Mouse (Mus musculus) heart, embryonic 11.5 days (tissue): ENCODE data around the gene Zbtb17. TPM values are rescaled to one million over a fixed set of nuclear protein-coding genes. Genes with fewer than 3 reads are reported as not detected.

ENCODE experiments used
- ATAC-seq: fragments of 200-750 bp; cut with Nextera tagmentation; replicated peaks from 2 replicates; pipeline ENCODE4 v1.8.0; 2017; ENCODE audit warnings: moderate library complexity; ENCODE audit not compliant: insufficient number of reproducible peaks, low FRiP score, low TSS enrichment
- H3K27ac ChIP-seq: fragments of 300-500 bp; sonication (generic); 2 replicates; pipeline ENCODE4 v1.5.1; 2014; ENCODE audit warnings: mild to moderate bottlenecking, low read depth, low read length
- H3K27me3 ChIP-seq: fragments of 300-500 bp; sonication (generic); 2 replicates; pipeline ENCODE4 v1.6.1; 2014; ENCODE audit warnings: mild to moderate bottlenecking, low read length, mixed read lengths; ENCODE audit not compliant: control insufficient read depth, insufficient read depth
- H3K36me3 ChIP-seq: fragments of 300-500 bp; sonication (generic); 2 replicates; pipeline ENCODE4 v1.6.1; 2014; ENCODE audit warnings: mild to moderate bottlenecking, low read length, moderate library complexity, mixed read lengths; ENCODE audit not compliant: control insufficient read depth, insufficient read depth
- H3K4me1 ChIP-seq: fragments of 300-500 bp; sonication (generic); 2 replicates; pipeline ENCODE4 v1.6.1; 2014; ENCODE audit warnings: low read length; ENCODE audit not compliant: control insufficient read depth, insufficient read depth
- H3K4me2 ChIP-seq: fragments of 300-500 bp; sonication (generic); 2 replicates; pipeline ENCODE4 v1.6.1; 2014; ENCODE audit warnings: mild to moderate bottlenecking, moderate library complexity
- H3K4me3 ChIP-seq: fragments of 300-500 bp; sonication (generic); 2 replicates; pipeline ENCODE4 v1.5.1; 2014; ENCODE audit warnings: low read depth, low read length
- H3K9ac ChIP-seq: fragments of 300-500 bp; sonication (generic); 2 replicates; pipeline ENCODE4 v1.6.1; 2014; ENCODE audit warnings: mild to moderate bottlenecking, low read depth, low read length, moderate library complexity
- H3K9me3 ChIP-seq: fragments of 300-500 bp; sonication (generic); replicated peaks from 2 replicates; pipeline ENCODE4 v1.6.1; 2016; ENCODE audit warnings: low read length; ENCODE audit not compliant: control insufficient read depth
- WGBS: fragments of 180-500 bp; shearing (Covaris S2); extraction: QIAGEN DNeasy Blood & Tissue Kit; methylation state at CpG from one replicate; pipeline ENCODE4 v1.1.7; 2014; ENCODE audit not compliant: insufficient replicate concordance; 5-methylcytosine and 5-hydroxymethylcytosine counted together
- polyA plus RNA-seq: library from polyadenylated mRNA; unstranded; fragments of >200 nt; fragmentation: Nextera tagmentation; extraction: Ambion mirVana; gene quantifications from 2 replicates; pipeline ENCODE4 v1.2.1, GENCODE M21; 2014

The Zbtb17 gene
- polyA plus RNA-seq, 1 experiment from 2014 or later: 19.1 TPM

DNA sequence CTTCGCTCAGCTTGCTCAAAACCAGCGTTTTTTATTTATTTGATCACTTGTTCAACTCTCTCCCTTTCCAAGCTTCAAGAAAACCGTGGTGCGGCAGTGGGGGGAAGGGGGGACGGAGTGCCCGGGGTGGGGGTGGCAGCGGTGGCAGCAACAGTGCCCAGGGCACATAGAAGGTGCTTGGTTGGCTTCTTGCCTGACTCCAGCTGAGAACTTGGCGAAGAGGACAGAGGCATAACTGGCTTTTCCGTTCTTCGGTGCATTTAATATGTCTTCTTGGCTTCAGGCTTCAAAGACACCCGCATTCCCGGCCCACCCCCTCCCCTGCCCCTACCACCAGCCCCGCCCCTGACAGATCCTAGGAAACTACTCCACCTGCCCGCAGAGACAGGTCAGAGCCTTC is 11.8 kb upstream of the Zbtb17 start:
- Histone ChIP-seq H3K4me3 (no peak overlapping the region), H3K4me2 (no peak overlapping the region), H3K27ac (no peak overlapping the region), H3K9me3 (no peaks in the 10 kb centered on the region), H3K27me3 (no peaks in the 10 kb centered on the region), H3K36me3 (no peaks in the 10 kb centered on the region), H3K4me1 (no peaks in the 10 kb centered on the region), H3K9ac (no peak overlapping the region)
- no peak for ATAC-seq
- 65% methylated on average over 14 of the region's 14 CpGs for WGBS

DNA sequence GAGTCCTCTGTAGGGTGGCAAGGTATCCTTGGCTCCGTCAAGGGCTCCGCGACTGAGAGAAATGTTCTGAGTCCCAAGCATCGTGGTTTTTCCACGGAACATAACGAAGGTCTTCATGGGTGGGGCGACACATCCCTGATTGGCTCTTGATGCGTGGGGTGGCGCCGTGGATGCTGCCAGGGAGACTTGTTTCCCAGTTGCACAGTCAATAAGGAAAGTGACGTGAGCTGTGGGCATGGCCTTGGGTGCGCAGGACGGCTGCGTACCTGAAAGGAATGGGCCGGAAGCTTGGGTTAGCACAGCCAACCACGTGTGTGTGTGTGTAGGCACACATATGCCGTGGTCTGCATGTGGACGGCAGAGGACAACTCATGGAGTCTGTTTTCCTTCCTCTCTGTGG is 11.3 kb upstream of the Zbtb17 start:
- H3K4me1 ChIP-seq: no peaks in the 10 kb centered on the region
- ATAC-seq: no peak

GRCm38 (mm10) chr4:141435974-141436373 is 8.5 kb upstream of the Zbtb17 start, which contains the start of gene Srarp:
Gene Srarp, minus strand, starts transcription at chr4:141436105.
- ATAC-seq: no peak
- WGBS: 56% methylated on average over 1 of the region's 1 CpGs
- Histone ChIP-seq H3K9me3 (no peaks in the 10 kb centered on the region), H3K4me1 (no peaks in the 10 kb centered on the region), H3K9ac (no peak within 1 kb of the TSS), H3K4me2 (no peak within 1 kb of the TSS), H3K4me3 (no peak within 1 kb of the TSS), H3K27ac (no peak within 1 kb of the TSS), H3K27me3 (no peaks in the 10 kb centered on the region), H3K36me3 (no peaks in the 10 kb centered on the region)

More for the DNA sequence above, 11.3 kb upstream of the Zbtb17 start:
- Histone ChIP-seq H3K9me3 (no peaks in the 10 kb centered on the region), H3K4me2 (no peak overlapping the region), H3K27me3 (no peaks in the 10 kb centered on the region), H3K27ac (no peak overlapping the region), H3K36me3 (no peaks in the 10 kb centered on the region), H3K9ac (no peak overlapping the region), H3K4me3 (no peak overlapping the region)
- WGBS: 80% methylated on average over 18 of the region's 18 CpGs

DNA sequence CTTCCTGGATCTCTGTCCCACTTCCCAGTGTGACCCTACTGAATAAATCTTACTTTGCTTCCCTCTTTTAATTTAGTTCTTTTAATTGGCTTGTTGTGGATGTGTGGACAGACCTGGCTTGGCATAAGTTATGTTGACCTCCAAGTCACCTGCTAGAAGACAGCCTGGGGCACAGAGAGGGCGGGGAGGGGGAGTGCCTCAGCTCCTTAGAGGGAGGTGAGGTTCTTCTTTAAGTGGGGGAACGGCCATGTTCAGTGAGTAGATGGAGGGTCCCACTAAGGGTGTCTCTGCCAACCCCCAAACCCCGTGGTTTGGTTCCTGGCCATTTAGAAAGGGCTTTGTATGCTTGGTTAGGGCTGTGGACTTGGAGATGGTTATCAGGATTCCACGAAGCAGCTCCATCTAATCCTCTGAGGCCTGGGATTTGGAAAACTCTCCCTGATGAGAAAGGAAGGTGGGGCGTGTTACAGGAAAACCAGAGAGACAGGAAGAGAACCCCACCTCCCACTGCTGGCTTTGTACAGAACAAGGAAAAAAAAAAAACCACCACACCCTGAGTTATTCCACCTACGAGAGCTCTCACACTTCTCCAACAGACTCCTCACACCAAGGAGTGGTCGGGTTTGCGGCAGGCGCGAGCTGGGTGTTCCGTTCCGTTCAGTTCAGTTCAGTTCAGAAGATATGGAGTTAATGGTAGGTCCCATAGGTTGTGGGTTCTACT is 5.2 kb upstream of the Zbtb17 start:
- H3K4me1 ChIP-seq: peaks cover 3% of the 10 kb centered on the region; the same call in 1 of the 2 replicates
- ATAC-seq: no peak
- no peaks in the 10 kb centered on the region for H3K36me3 ChIP-seq
- no peak overlapping the region for H3K27ac ChIP-seq
- H3K4me3 ChIP-seq: no peak overlapping the region
- H3K9me3 ChIP-seq: no peaks in the 10 kb centered on the region
- no peak overlapping the region for H3K9ac ChIP-seq
- H3K4me2 ChIP-seq: no peak overlapping the region
- H3K27me3 ChIP-seq: no peaks in the 10 kb centered on the region
- WGBS: 77% methylated on average over 12 of the region's 12 CpGs

DNA sequence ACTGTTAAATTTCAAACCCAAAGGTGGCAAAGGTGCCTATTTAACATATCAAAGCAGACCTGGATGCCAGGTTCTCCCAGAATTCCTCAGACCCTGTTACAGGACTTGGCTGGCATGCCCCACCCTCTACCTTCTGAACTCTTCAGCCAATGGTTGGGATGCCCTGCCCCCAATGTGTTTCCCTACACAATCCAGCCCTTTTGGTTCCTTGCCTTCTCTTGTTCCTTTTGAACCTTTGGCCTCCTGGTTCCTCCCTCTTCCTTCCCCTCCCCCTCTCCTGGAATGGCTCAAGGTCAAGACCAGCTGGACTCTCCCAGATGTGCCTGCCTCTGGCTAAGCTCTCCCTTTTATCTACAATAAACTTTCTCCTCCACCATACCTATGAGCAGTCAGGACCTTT is 3.6 kb upstream of the Zbtb17 start:
- ATAC-seq: no peak
- H3K9me3 ChIP-seq: no peaks in the 10 kb centered on the region
- H3K27ac ChIP-seq: no peak overlapping the region
- H3K27me3 ChIP-seq: no peaks in the 10 kb centered on the region
- H3K9ac ChIP-seq: no peak overlapping the region
- H3K4me3 ChIP-seq: no peak overlapping the region
- no peak overlapping the region for H3K4me2 ChIP-seq
- no peaks in the 10 kb centered on the region for H3K36me3 ChIP-seq
- peaks cover 11% of the 10 kb centered on the region for H3K4me1 ChIP-seq

- WGBS: 37% methylated on average over 11 of the region's 11 CpGs
- H3K4me2 ChIP-seq: peak overlapping the region; percentile 87
- H3K36me3 ChIP-seq: peaks cover 13% of the 10 kb centered on the region
- H3K27me3 ChIP-seq: no peaks in the 10 kb centered on the region
- H3K4me3 ChIP-seq: peak overlapping the region; percentile 100
- H3K9me3 ChIP-seq: no peaks in the 10 kb centered on the region
- H3K4me1 ChIP-seq: peaks cover 15% of the 10 kb centered on the region
- peak overlapping the region; percentile 83; the same call in 1 of the 2 replicates for H3K27ac ChIP-seq
- ATAC-seq: no peak
- H3K9ac ChIP-seq: peak overlapping the region; percentile 95
These were observed 619 bp upstream of the Zbtb17 start for GRCm38 (mm10) chr4:141443641-141444429.

DNA sequence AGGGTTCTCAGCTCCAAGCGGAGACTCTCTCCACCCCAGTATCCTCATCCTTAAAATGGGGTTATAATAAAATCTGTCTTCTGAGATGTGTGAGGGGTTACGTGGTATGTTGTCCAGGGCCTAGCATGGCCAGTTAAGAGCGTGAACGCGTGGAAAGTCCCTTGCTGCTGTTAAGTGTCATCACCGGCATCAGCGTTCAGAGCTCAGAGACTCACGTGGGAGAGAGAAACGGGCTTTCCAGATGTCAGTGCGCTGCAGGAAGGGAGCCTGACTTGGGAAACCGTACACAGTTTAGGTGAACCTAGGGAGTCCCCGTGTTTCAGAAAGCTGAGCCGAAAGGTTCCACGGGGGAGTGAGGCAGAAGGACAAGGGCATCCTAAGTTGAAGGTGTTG is 870 bp downstream of the Zbtb17 start:
- peak overlapping the region; percentile 95 for H3K9ac ChIP-seq
- H3K4me1 ChIP-seq: peaks cover 15% of the 10 kb centered on the region
- no peak overlapping the region for H3K27ac ChIP-seq
- no peaks in the 10 kb centered on the region for H3K27me3 ChIP-seq
- H3K9me3 ChIP-seq: no peaks in the 10 kb centered on the region
- peaks cover 22% of the 10 kb centered on the region for H3K36me3 ChIP-seq
- 16% methylated on average over 14 of the region's 14 CpGs for WGBS
- H3K4me3 ChIP-seq: peak overlapping the region; percentile 100
- no peak for ATAC-seq
- H3K4me2 ChIP-seq: peak overlapping the region; percentile 87

DNA sequence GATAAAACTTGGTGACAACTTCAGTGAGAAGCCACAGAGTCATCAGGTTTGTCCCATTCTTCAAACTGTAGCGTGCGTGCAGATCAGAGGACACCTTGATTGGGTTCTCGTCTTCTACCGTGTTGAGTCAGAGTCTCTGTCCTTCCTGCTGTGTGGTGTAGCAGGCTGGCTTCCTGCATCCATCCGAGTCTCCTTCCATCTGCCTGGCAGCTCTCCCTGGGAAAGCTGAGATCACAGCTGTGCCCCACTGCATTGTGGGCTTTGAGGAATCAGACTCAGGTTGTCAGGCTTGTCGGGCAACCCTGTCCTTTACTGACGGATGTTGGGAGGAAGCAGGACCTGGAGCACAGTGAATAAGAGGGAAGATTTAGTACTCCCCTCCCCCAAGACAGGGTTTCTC is 1.8 kb downstream of the Zbtb17 start:
- Histone ChIP-seq H3K36me3 (peaks cover 22% of the 10 kb centered on the region), H3K27ac (no peak overlapping the region), H3K4me2 (no peak overlapping the region; the same call in 1 of the 2 replicates), H3K9me3 (no peaks in the 10 kb centered on the region), H3K27me3 (no peaks in the 10 kb centered on the region), H3K4me1 (peaks cover 15% of the 10 kb centered on the region), H3K9ac (no peak overlapping the region), H3K4me3 (no peak overlapping the region)
- ATAC-seq: no peak
- 67% methylated on average over 7 of the region's 7 CpGs for WGBS
